Mouse (Mus musculus) hindbrain, embryonic 10.5 days (tissue): ENCODE data around the gene Ccdc186. TPM values are rescaled to one million over a fixed set of nuclear protein-coding genes. Genes with fewer than 3 reads are reported as not detected.
"Not testable (repeated sequence)": the region's sequence is repeated elsewhere in the genome, so short reads cannot be mapped to it uniquely, and the experiment has no call there.

Experiments used
- DNase-seq: peaks from one replicate; pipeline ENCODE4 v3.0.0-alpha.2; 2017; ENCODE audit warnings: low spot score
- H3K27ac ChIP-seq: fragments of 300-500 bp; sonication (generic); 2 replicates; pipeline ENCODE4 v1.5.1; 2016; ENCODE audit warnings: mild to moderate bottlenecking, moderate library complexity
- H3K27me3 ChIP-seq: fragments of 300-500 bp; sonication (generic); 2 replicates; pipeline ENCODE4 v1.6.1; 2016; ENCODE audit warnings: mild to moderate bottlenecking; ENCODE audit not compliant: poor library complexity, insufficient read depth, severe bottlenecking
- H3K36me3 ChIP-seq: fragments of 300-500 bp; sonication (generic); 2 replicates; pipeline ENCODE4 v1.6.1; 2016; ENCODE audit warnings: mild to moderate bottlenecking, moderate library complexity
- H3K4me1 ChIP-seq: fragments of 300-500 bp; sonication (generic); replicated peaks from 2 replicates; pipeline ENCODE4 v1.6.1; 2016; ENCODE audit warnings: mild to moderate bottlenecking
- H3K4me3 ChIP-seq: fragments of 300-500 bp; sonication (generic); 2 replicates; pipeline ENCODE4 v1.5.1; 2016; ENCODE audit warnings: mild to moderate bottlenecking, moderate library complexity
- H3K9me3 ChIP-seq: fragments of 300-500 bp; sonication (generic); 2 replicates; pipeline ENCODE4 v1.6.1; 2016; ENCODE audit warnings: mild to moderate bottlenecking, moderate library complexity
- WGBS: fragments of 180-500 bp; shearing (Covaris S2); methylation state at CpG from one replicate; pipeline ENCODE4 v1.1.7; 2016; 5-methylcytosine and 5-hydroxymethylcytosine counted together
- polyA plus RNA-seq: library from polyadenylated mRNA; unstranded; fragments of >200 nt; fragmentation: Nextera tagmentation; extraction: Ambion mirVana; gene quantifications from 2 replicates; pipeline ENCODE4 v1.2.1, GENCODE M21; 2016

Ccdc186 gene
- polyA plus RNA-seq, 1 experiment from 2014 or later: 13.0 TPM

GRCm38 (mm10) chr19:56761727-56762126 lies 60.3 kb downstream of the Ccdc186 start:
- Histone ChIP-seq H3K36me3 (no peaks in the 10 kb centered on the region), H3K4me1 (no peaks in the 10 kb centered on the region), H3K4me3 (no peak overlapping the region), H3K27me3 (no peaks in the 10 kb centered on the region), H3K9me3 (no peaks in the 10 kb centered on the region), H3K27ac (no peak overlapping the region)
- no peak for DNase-seq
- 87% methylated on average over 2 of the region's 2 CpGs for WGBS

GRCm38 (mm10) chr19:56761096-56761495 lies 60.9 kb downstream of the Ccdc186 start:
- Histone ChIP-seq H3K4me1 (no peaks in the 10 kb centered on the region), H3K4me3 (no peak overlapping the region), H3K27me3 (no peaks in the 10 kb centered on the region), H3K9me3 (no peaks in the 10 kb centered on the region), H3K36me3 (no peaks in the 10 kb centered on the region), H3K27ac (no peak overlapping the region)
- no peak for DNase-seq
- 91% methylated on average over 5 of the region's 5 CpGs for WGBS

- no peak for DNase-seq
- Histone ChIP-seq H3K4me3 (no peak overlapping the region), H3K27me3 (no peaks in the 10 kb centered on the region), H3K9me3 (no peaks in the 10 kb centered on the region), H3K4me1 (no peaks in the 10 kb centered on the region), H3K36me3 (no peaks in the 10 kb centered on the region), H3K27ac (no peak overlapping the region)
- 92% methylated on average over 8 of the region's 8 CpGs for WGBS
These were observed 61.6 kb downstream of the Ccdc186 start for GRCm38 (mm10) chr19:56760306-56760940.

GRCm38 (mm10) chr19:56759740-56760139 lies 62.2 kb downstream of the Ccdc186 start:
- Histone ChIP-seq H3K27ac (no peak overlapping the region), H3K4me3 (no peak overlapping the region), H3K27me3 (no peaks in the 10 kb centered on the region), H3K4me1 (no peaks in the 10 kb centered on the region), H3K9me3 (no peaks in the 10 kb centered on the region), H3K36me3 (no peaks in the 10 kb centered on the region)
- 95% methylated on average over 4 of the region's 4 CpGs for WGBS
- DNase-seq: no peak

- DNase-seq: no peak
- WGBS: 95% methylated on average over 2 of the region's 2 CpGs
- Histone ChIP-seq H3K36me3 (no peaks in the 10 kb centered on the region), H3K9me3 (no peaks in the 10 kb centered on the region), H3K4me3 (no peak overlapping the region), H3K27me3 (no peaks in the 10 kb centered on the region), H3K4me1 (no peaks in the 10 kb centered on the region), H3K27ac (no peak overlapping the region)
These were observed 63.7 kb downstream of the Ccdc186 start for GRCm38 (mm10) chr19:56758311-56758710.

- no peaks in the 10 kb centered on the region for H3K4me1 ChIP-seq
- DNase-seq: no peak
- no peaks in the 10 kb centered on the region for H3K36me3 ChIP-seq
- no peaks in the 10 kb centered on the region for H3K27me3 ChIP-seq
- no peak overlapping the region for H3K4me3 ChIP-seq
- 91% methylated on average over 10 of the region's 10 CpGs for WGBS
- no peaks in the 10 kb centered on the region for H3K9me3 ChIP-seq
- H3K27ac ChIP-seq: no peak overlapping the region
These were observed 65.6 kb downstream of the Ccdc186 start for GRCm38 (mm10) chr19:56756412-56756811.

GRCm38 (mm10) chr19:56754456-56754855 lies 67.5 kb downstream of the Ccdc186 start:
- not testable (repeated sequence) for H3K27ac ChIP-seq, DNase-seq, H3K9me3 ChIP-seq, H3K27me3 ChIP-seq, H3K36me3 ChIP-seq, H3K4me3 ChIP-seq
- WGBS: 95% methylated on average over 2 of the region's 2 CpGs
- peaks cover 10% of the 10 kb centered on the region for H3K4me1 ChIP-seq

GRCm38 (mm10) chr19:56750709-56751108 lies 71.3 kb downstream of the Ccdc186 start:
- Histone ChIP-seq H3K27ac (no peak overlapping the region), H3K27me3 (no peaks in the 10 kb centered on the region), H3K36me3 (no peaks in the 10 kb centered on the region), H3K9me3 (no peaks in the 10 kb centered on the region), H3K4me3 (no peak overlapping the region), H3K4me1 (peaks cover 10% of the 10 kb centered on the region)
- 51% methylated on average over 4 of the region's 4 CpGs for WGBS
- DNase-seq: no peak

- no peaks in the 10 kb centered on the region for H3K27me3 ChIP-seq
- WGBS: 36% methylated on average over 3 of the region's 3 CpGs
These were observed 72.6 kb downstream of the Ccdc186 start for GRCm38 (mm10) chr19:56749343-56749742.

GRCm38 (mm10) chr19:56747878-56748277 lies 74.1 kb downstream of the Ccdc186 start:
- no peaks in the 10 kb centered on the region for H3K36me3 ChIP-seq
- WGBS: 82% methylated on average over 10 of the region's 10 CpGs
- no peak overlapping the region for H3K27ac ChIP-seq

More at GRCm38 (mm10) chr19:56749343-56749742, 72.6 kb downstream of the Ccdc186 start:
- no peak overlapping the region for H3K4me3 ChIP-seq
- H3K27ac ChIP-seq: no peak overlapping the region
- peaks cover 18% of the 10 kb centered on the region for H3K4me1 ChIP-seq
- no peak for DNase-seq
- no peaks in the 10 kb centered on the region for H3K9me3 ChIP-seq
- H3K36me3 ChIP-seq: no peaks in the 10 kb centered on the region

GRCm38 (mm10) chr19:56746618-56747017 lies 75.4 kb downstream of the Ccdc186 start:
- Histone ChIP-seq H3K27me3 (no peaks in the 10 kb centered on the region), H3K4me1 (peaks cover 20% of the 10 kb centered on the region), H3K27ac (no peak overlapping the region), H3K36me3 (no peaks in the 10 kb centered on the region), H3K4me3 (no peak overlapping the region), H3K9me3 (no peaks in the 10 kb centered on the region)
- no peak for DNase-seq
- 86% methylated on average over 9 of the region's 9 CpGs for WGBS

More at GRCm38 (mm10) chr19:56747878-56748277, 74.1 kb downstream of the Ccdc186 start:
- Histone ChIP-seq H3K9me3 (no peaks in the 10 kb centered on the region), H3K4me3 (no peak overlapping the region), H3K4me1 (peaks cover 20% of the 10 kb centered on the region), H3K27me3 (no peaks in the 10 kb centered on the region)
- DNase-seq: no peak

- Histone ChIP-seq H3K27me3 (no peaks in the 10 kb centered on the region), H3K9me3 (no peaks in the 10 kb centered on the region), H3K4me3 (no peak overlapping the region), H3K27ac (no peak overlapping the region), H3K36me3 (no peaks in the 10 kb centered on the region), H3K4me1 (peaks cover 13% of the 10 kb centered on the region; the same call in 1 of the 2 replicates)
- 65% methylated on average over 6 of the region's 6 CpGs for WGBS
- no peak for DNase-seq
These were observed 76.5 kb downstream of the Ccdc186 start for GRCm38 (mm10) chr19:56745528-56745927.

- DNase-seq: peak; percentile 35
- Histone ChIP-seq H3K36me3 (no peaks in the 10 kb centered on the region), H3K9me3 (no peaks in the 10 kb centered on the region), H3K4me1 (0 out of 2 replicates have a peak, but pooled peaks cover 10% of the 10 kb centered on the region), H3K27me3 (no peaks in the 10 kb centered on the region), H3K4me3 (no peak overlapping the region), H3K27ac (no peak overlapping the region)
- WGBS: 57% methylated on average over 7 of the region's 7 CpGs
These were observed 76.9 kb downstream of the Ccdc186 start for GRCm38 (mm10) chr19:56745061-56745460.
